In genomic region chr19:12015708-12016107, GRCm38 (mm10) we compare ENCODE assay signal across 19 mouse cellular contexts. TPM values are rescaled to one million over a fixed set of nuclear protein-coding genes. Genes with fewer than 3 reads are reported as not detected.
A peak's percentile ranks its signal among the peaks of the same experiment; 100 is the strongest.
DNase-seq lines count a peak whose midpoint lies in the region; ATAC-seq and TF ChIP-seq lines count a peak whose summit lies in the region.
"Had no signal": no experiment of that assay in that cellular context is flagged by ENCODE, and none has a peak within 500 bp of the region (broad histone marks: within the 10 kb centered on the region; RNA-seq: fewer than 3 reads in every experiment).

No protein-coding gene starts in this region.

- H3K36me3 ChIP-seq in heart, postnatal 0 days (replicated peaks; ENCODE audit: control insufficient read depth, insufficient read depth, low read length), result no peaks in the 10 kb centered on the region
- H3K36me3 ChIP-seq in midbrain, embryonic 14.5 days (ENCODE audit: control insufficient read depth, insufficient read depth, low read length), result no peaks in the 10 kb centered on the region
- no peaks in the 10 kb centered on the region for H3K36me3 ChIP-seq in midbrain, embryonic 15.5 days (replicated peaks)
- no peaks in the 10 kb centered on the region for H3K36me3 ChIP-seq in G1E (replicated peaks)
- H3K36me3 ChIP-seq in kidney, embryonic 14.5 days (ENCODE audit: control insufficient read depth, insufficient read depth, low read length), result no peaks in the 10 kb centered on the region
- H3K36me3 ChIP-seq: limb, embryonic 13.5 days; neural tube, embryonic 12.5 days had no signal

- H3K4me1 ChIP-seq in heart, postnatal 0 days (ENCODE audit: control insufficient read depth, insufficient read depth), result 0 out of 2 replicates have a peak, but pooled peaks cover 3% of the 10 kb centered on the region
- no peaks in the 10 kb centered on the region for H3K4me1 ChIP-seq in midbrain, embryonic 14.5 days (ENCODE audit: control insufficient read depth, insufficient read depth, low read length)
- peaks cover 4% of the 10 kb centered on the region; the same call in 1 of the 2 replicates for H3K4me1 ChIP-seq in midbrain, embryonic 15.5 days
- H3K4me1 ChIP-seq in G1E (ENCODE audit: insufficient read depth, low read depth, low read length), result peaks cover 5% of the 10 kb centered on the region
- no peaks in the 10 kb centered on the region for H3K4me1 ChIP-seq in kidney, embryonic 14.5 days (ENCODE audit: control insufficient read depth, insufficient read depth, low read length)
- H3K4me1 ChIP-seq: limb, embryonic 13.5 days; neural tube, embryonic 12.5 days had no signal

- no peak overlapping the region for H3K4me2 ChIP-seq in heart, postnatal 0 days (ENCODE audit: low read depth, low read length)
- H3K4me2 ChIP-seq in midbrain, embryonic 14.5 days (ENCODE audit: low read length), result no peak overlapping the region
- no peak overlapping the region for H3K4me2 ChIP-seq in midbrain, embryonic 15.5 days
- H3K4me2 ChIP-seq in kidney, embryonic 14.5 days (replicated peaks; ENCODE audit: low read depth, low read length), result no peak overlapping the region
- H3K4me2 ChIP-seq: limb, embryonic 13.5 days; neural tube, embryonic 12.5 days had no signal

- no peak overlapping the region for H3K27ac ChIP-seq in heart, postnatal 0 days (ENCODE audit: low read depth)
- H3K27ac ChIP-seq in midbrain, embryonic 14.5 days (replicated peaks; ENCODE audit: low read depth, low read length), result no peak overlapping the region
- no peak overlapping the region for H3K27ac ChIP-seq in midbrain, embryonic 15.5 days
- no peak overlapping the region for H3K27ac ChIP-seq in kidney, embryonic 14.5 days (ENCODE audit: low read depth, low read length)
- H3K27ac ChIP-seq: limb, embryonic 13.5 days; neural tube, embryonic 12.5 days had no signal

- H3K9ac ChIP-seq in heart, postnatal 0 days (replicated peaks; ENCODE audit: low read depth, low read length), result no peak overlapping the region
- H3K9ac ChIP-seq in midbrain, embryonic 14.5 days (replicated peaks; ENCODE audit: low read length), result no peak overlapping the region
- no peak overlapping the region for H3K9ac ChIP-seq in midbrain, embryonic 15.5 days
- no peak overlapping the region for H3K9ac ChIP-seq in kidney, embryonic 14.5 days (ENCODE audit: low read depth, low read length)
- H3K9ac ChIP-seq: limb, embryonic 13.5 days; neural tube, embryonic 12.5 days had no signal

- 69% methylated on average over 8 of the region's 8 CpGs for WGBS in heart, postnatal 0 days
- WGBS in midbrain, embryonic 14.5 days, result 68% methylated on average over 8 of the region's 8 CpGs
- 68% methylated on average over 8 of the region's 8 CpGs for WGBS in midbrain, embryonic 15.5 days
- WGBS in kidney, embryonic 14.5 days, result 73% methylated on average over 8 of the region's 8 CpGs

- H3K27me3 ChIP-seq in heart, postnatal 0 days (ENCODE audit: control insufficient read depth, insufficient read depth, low read length), result no peaks in the 10 kb centered on the region
- H3K27me3 ChIP-seq in midbrain, embryonic 14.5 days (ENCODE audit: control insufficient read depth, insufficient read depth, low read length), result no peaks in the 10 kb centered on the region
- no peaks in the 10 kb centered on the region for H3K27me3 ChIP-seq in midbrain, embryonic 15.5 days (replicated peaks)
- H3K27me3 ChIP-seq in G1E (ENCODE audit: insufficient read depth, low read length), result peaks cover 9% of the 10 kb centered on the region; the same call in 1 of the 2 replicates
- no peaks in the 10 kb centered on the region for H3K27me3 ChIP-seq in kidney, embryonic 14.5 days (ENCODE audit: control insufficient read depth, insufficient read depth, low read length)
- H3K27me3 ChIP-seq: limb, embryonic 13.5 days; neural tube, embryonic 12.5 days had no signal

- no peak for TF ChIP-seq EP300 in heart, postnatal 0 days (IDR thresholded peaks at IDR 0.05; ENCODE audit: low read depth)

- peak; percentile 29 for TF ChIP-seq CTCF in heart, postnatal 0 days (IDR thresholded peaks at IDR 0.05; ENCODE audit: low read depth)
- peak; percentile 44 for TF ChIP-seq CTCF in G1E (IDR thresholded peaks at IDR 0.05; ENCODE audit: low read depth, low read length)

- no peaks in the 10 kb centered on the region for H3K9me3 ChIP-seq in heart, postnatal 0 days (replicated peaks; ENCODE audit: control insufficient read depth, low read length)
- no peaks in the 10 kb centered on the region for H3K9me3 ChIP-seq in midbrain, embryonic 14.5 days (ENCODE audit: control insufficient read depth, low read length)
- H3K9me3 ChIP-seq in midbrain, embryonic 15.5 days, result no peaks in the 10 kb centered on the region
- H3K9me3 ChIP-seq in G1E (replicated peaks), result no peaks in the 10 kb centered on the region
- no peaks in the 10 kb centered on the region for H3K9me3 ChIP-seq in kidney, embryonic 14.5 days (ENCODE audit: control insufficient read depth, low read length)
- H3K9me3 ChIP-seq: limb, embryonic 13.5 days; neural tube, embryonic 12.5 days had no signal

- no peak overlapping the region for H3K4me3 ChIP-seq in heart, postnatal 0 days (ENCODE audit: low read depth, low read length)
- no peak overlapping the region for H3K4me3 ChIP-seq in midbrain, embryonic 14.5 days (replicated peaks; ENCODE audit: low read depth, low read length)
- H3K4me3 ChIP-seq in midbrain, embryonic 15.5 days, result no peak overlapping the region
- no peak overlapping the region for H3K4me3 ChIP-seq in G1E (ENCODE audit: low read depth, low read length)
- no peak overlapping the region for H3K4me3 ChIP-seq in kidney, embryonic 14.5 days (ENCODE audit: low read length)
- H3K4me3 ChIP-seq: limb, embryonic 13.5 days; neural tube, embryonic 12.5 days had no signal

- no peak for ATAC-seq in heart, postnatal 0 days (ENCODE audit: insufficient read depth, low read depth)
- ATAC-seq in midbrain, embryonic 14.5 days (ENCODE audit: low FRiP score, low TSS enrichment), result no peak
- no peak for ATAC-seq in midbrain, embryonic 15.5 days (replicated peaks)
- no peak for ATAC-seq in G1E (ENCODE audit: extremely low read depth, insufficient number of reproducible peaks, low FRiP score, poor library complexity, severe bottlenecking)
- ATAC-seq in kidney, embryonic 14.5 days (ENCODE audit: low FRiP score, low TSS enrichment), result no peak
- ATAC-seq: forebrain, embryonic 14.5 days had no signal

- intact Hi-C loops in heart, postnatal 36 days (cut with DNase I), result loop anchor here (10.0 kb wide), 1 partner anchor 579 kb away; the partner anchor contains the start of gene Gm4952

- DNase-seq in heart, postnatal 0 days (ENCODE audit: low spot score), result no peak
- DNase-seq in heart, postnatal 36 days, result no peak
- DNase-seq in midbrain, embryonic 14.5 days, result peak; percentile 21
- DNase-seq in G1E (ENCODE audit: low spot score), result no peak
- DNase-seq in mesoderm, embryonic 11.5 days (ENCODE audit: low read depth, low spot score), result peak; percentile 35
- no peak for DNase-seq in right cerebral cortex, postnatal 14 days
- DNase-seq: gastrocnemius, postnatal 25 days had no signal

RNA-seq across cellular contexts. Expression of gene Olfr1423, which starts 25.4 kb away (rescaled TPM):
- not detected in 2 replicates for total RNA-seq in heart, postnatal 0 days (2014; rRNA removed; ENCODE audit: low replicate concordance)
- not detected in 2 replicates for polyA plus RNA-seq in heart, postnatal 0 days (2015; fragmentation: Nextera tagmentation; extraction: Ambion mirVana)
- not detected for total RNA-seq in heart, postnatal 36 days (2021)
- not detected in 2 replicates for polyA plus RNA-seq in midbrain, embryonic 14.5 days (2014; fragmentation: Nextera tagmentation; extraction: Ambion mirVana)
- polyA plus RNA-seq in midbrain, embryonic 15.5 days (2015; fragmentation: Nextera tagmentation; extraction: Ambion mirVana), result not detected in 2 replicates
- total RNA-seq in G1E (2014; fragmentation: Nextera tagmentation), result not detected in 2 replicates
- total RNA-seq in G1E (2017), result 0.05 and 0.12 TPM in 2 replicates
- not detected in 2 replicates for polyA plus RNA-seq in G1E (2012)
- polyA plus RNA-seq in kidney, embryonic 14.5 days (2014; fragmentation: Nextera tagmentation; extraction: Ambion mirVana), result not detected in 2 replicates
- total RNA-seq: adrenal gland, adult 18-20 months; gastrocnemius, postnatal 25 days; layer of hippocampus, adult 8-10 months; megakaryocyte, adult 5-6 weeks had no signal
- polyA plus RNA-seq: embryonic facial prominence, embryonic 11.5 days; forebrain, embryonic 14.5 days; heart, embryonic 16.5 days; intestine, embryonic 14.5 days; limb, embryonic 13.5 days; neural tube, embryonic 12.5 days had no signal

RNA-seq across cellular contexts. Expression of gene Olfr1424, which starts 46.8 kb away (rescaled TPM):
- not detected in 2 replicates for total RNA-seq in heart, postnatal 0 days (2014; rRNA removed; ENCODE audit: low replicate concordance)
- polyA plus RNA-seq in heart, postnatal 0 days (2015; fragmentation: Nextera tagmentation; extraction: Ambion mirVana), result not detected in 2 replicates
- total RNA-seq in heart, postnatal 36 days (2021), result not detected
- polyA plus RNA-seq in midbrain, embryonic 14.5 days (2014; fragmentation: Nextera tagmentation; extraction: Ambion mirVana), result not detected in 2 replicates
- polyA plus RNA-seq in midbrain, embryonic 15.5 days (2015; fragmentation: Nextera tagmentation; extraction: Ambion mirVana), result not detected in 2 replicates
- total RNA-seq in G1E (2014; fragmentation: Nextera tagmentation), result not detected in 2 replicates
- not detected in 2 replicates for total RNA-seq in G1E (2017)
- polyA plus RNA-seq in G1E (2012), result not detected in 2 replicates
- not detected in 2 replicates for polyA plus RNA-seq in kidney, embryonic 14.5 days (2014; fragmentation: Nextera tagmentation; extraction: Ambion mirVana)
- total RNA-seq: adrenal gland, adult 18-20 months; gastrocnemius, postnatal 25 days; layer of hippocampus, adult 8-10 months; megakaryocyte, adult 5-6 weeks had no signal
- polyA plus RNA-seq: embryonic facial prominence, embryonic 11.5 days; forebrain, embryonic 14.5 days; heart, embryonic 16.5 days; limb, embryonic 13.5 days; neural tube, embryonic 12.5 days; stomach, embryonic 16.5 days had no signal

RNA-seq across cellular contexts. Expression of gene Osbp, which starts 50.0 kb away (rescaled TPM):
- 32.7 and 43.2 TPM in 2 replicates for total RNA-seq in heart, postnatal 0 days (2014; rRNA removed; ENCODE audit: low replicate concordance)
- 4.7 and 5.1 TPM in 2 replicates for polyA plus RNA-seq in heart, postnatal 0 days (2015; fragmentation: Nextera tagmentation; extraction: Ambion mirVana)
- 100 to 1,000 TPM; 102 to 106 TPM for total RNA-seq in heart, postnatal 36 days (2021)
- 6.7 and 8.0 TPM in 2 replicates for polyA plus RNA-seq in midbrain, embryonic 14.5 days (2014; fragmentation: Nextera tagmentation; extraction: Ambion mirVana)
- polyA plus RNA-seq in midbrain, embryonic 15.5 days (2015; fragmentation: Nextera tagmentation; extraction: Ambion mirVana), result 3.9 and 4.0 TPM in 2 replicates
- 44.8 and 50.4 TPM in 2 replicates for total RNA-seq in G1E (2014; fragmentation: Nextera tagmentation)
- 28.9 and 32.1 TPM in 2 replicates for total RNA-seq in G1E (2017)
- polyA plus RNA-seq in G1E (2012), result 10.2 and 12.2 TPM in 2 replicates
- polyA plus RNA-seq in kidney, embryonic 14.5 days (2014; fragmentation: Nextera tagmentation; extraction: Ambion mirVana), result 7.5 and 9.4 TPM in 2 replicates

Comparison
In these comparisons a context has a peak if more than half of its experiments do, and no peak if none do; other contexts are left out.
1. DNase-seq: peak in midbrain, embryonic 14.5 days (single experiment) and mesoderm, embryonic 11.5 days (single experiment); none in heart, postnatal 0 days (single experiment), heart, postnatal 36 days (0 of 2), G1E (single experiment) and right cerebral cortex, postnatal 14 days (single experiment).